Mouse (Mus musculus) liver, adult 2 months (tissue): Measurements from ENCODE around the gene Adamts17. TPM values are rescaled to one million over a fixed set of nuclear protein-coding genes. Genes with fewer than 3 reads are reported as not detected.

ENCODE experiments used
- DNase-seq: peaks from one replicate; pipeline ENCODE4 v3.0.0-alpha.2; 2011; ENCODE audit warnings: low read depth, low spot score; ENCODE audit errors: extremely low read depth
- H3K27ac ChIP-seq: fragments of 200-500 bp; replicated peaks from 2 replicates; pipeline ENCODE4 v1.5.1; 2012; ENCODE audit warnings: low read depth, mild to moderate bottlenecking, control low read depth, inconsistent platforms, low read length; ENCODE audit not compliant: insufficient read depth
- H3K27me3 ChIP-seq: fragments of 200-500 bp; 2 replicates; pipeline ENCODE4 v1.6.1; 2012; ENCODE audit warnings: mild to moderate bottlenecking, moderate library complexity, low read length, inconsistent platforms; ENCODE audit not compliant: control insufficient read depth, insufficient read depth
- H3K36me3 ChIP-seq: fragments of 200-500 bp; 2 replicates; pipeline ENCODE4 v1.6.1; 2012; ENCODE audit warnings: low read length, inconsistent platforms; ENCODE audit not compliant: control insufficient read depth, insufficient read depth
- H3K4me1 ChIP-seq: fragments of 200-500 bp; 2 replicates; pipeline ENCODE4 v1.6.1; 2011; ENCODE audit warnings: low read length; ENCODE audit not compliant: control insufficient read depth, insufficient read depth
- H3K4me3 ChIP-seq: fragments of 200-500 bp; 2 replicates; pipeline ENCODE4 v1.5.1; 2011; ENCODE audit warnings: low read depth, mild to moderate bottlenecking, control low read depth, low read length, moderate library complexity; ENCODE audit not compliant: insufficient read depth
- H3K79me2 ChIP-seq: fragments of 200-500 bp; 2 replicates; pipeline ENCODE4 v1.6.1; 2012; ENCODE audit warnings: inconsistent platforms, mild to moderate bottlenecking, low read length, moderate library complexity; ENCODE audit not compliant: control insufficient read depth, insufficient read depth
- H3K9ac ChIP-seq: fragments of 200-500 bp; 2 replicates; pipeline ENCODE4 v1.6.1; 2012; ENCODE audit warnings: low read depth, mild to moderate bottlenecking, control low read depth, inconsistent platforms, low read length
- CTCF ChIP-seq: fragments of 200-500 bp; IDR thresholded peaks from 2 replicates; pipeline ENCODE4 v1.5.1; 2011; ENCODE audit warnings: low read depth, low read length, control low read depth
- POLR2A ChIP-seq: fragments of 200-500 bp; IDR thresholded peaks from 2 replicates; pipeline ENCODE4 v1.6.1; 2011; ENCODE audit warnings: low read length, control low read depth; ENCODE audit not compliant: insufficient read depth; ENCODE audit errors: extremely low read depth
- WGBS: fragments of 180-500 bp; shearing (Covaris S2); methylation state at CpG from one replicate; pipeline ENCODE4 v1.1.7; 2018; 5-methylcytosine and 5-hydroxymethylcytosine counted together
- polyA plus RNA-seq: library from polyadenylated mRNA; depleted of rRNA; stranded (reverse); fragments of >200 nt; gene quantifications from 2 replicates; pipeline ENCODE4 v1.2.3, GENCODE M21; 2012
- total RNA-seq: library from RNA; depleted of rRNA; stranded (reverse); fragments of >200 nt; gene quantifications from 2 replicates; pipeline ENCODE4 v1.2.3, GENCODE M21; 2014

Gene Adamts17
- total and polyA plus RNA-seq, 2 experiments, result 0.09 to 0.17 TPM

DNA sequence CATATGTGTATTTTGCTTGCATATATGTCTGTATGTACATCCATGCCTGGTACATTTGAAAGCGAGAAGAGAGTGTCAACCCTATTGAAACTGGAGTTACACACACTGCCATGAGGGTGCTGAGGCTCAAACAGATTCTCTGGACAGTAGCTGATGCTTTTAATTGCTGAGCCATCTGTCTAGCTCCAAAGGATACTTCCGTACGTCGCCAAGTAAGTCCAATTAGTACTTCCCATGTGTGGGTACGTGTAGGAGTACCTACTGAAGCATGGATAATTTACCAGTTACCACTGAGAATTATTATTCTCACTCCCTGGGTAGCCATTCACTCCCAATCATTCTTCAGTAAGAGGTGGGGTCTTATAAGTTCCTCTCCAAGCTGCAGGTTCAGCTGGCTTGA is 19.7 kb downstream of the Adamts17 start:
- no peaks in the 10 kb centered on the region for H3K4me1 ChIP-seq
- no peaks in the 10 kb centered on the region for H3K36me3 ChIP-seq
- DNase-seq, result no peak
- no peaks in the 10 kb centered on the region for H3K79me2 ChIP-seq
- no peak overlapping the region for H3K4me3 ChIP-seq
- WGBS, result 90% methylated on average over 5 of the region's 5 CpGs
- H3K9ac ChIP-seq, result no peak overlapping the region
- no peak overlapping the region for H3K27ac ChIP-seq
- no peaks in the 10 kb centered on the region for H3K27me3 ChIP-seq
- TF ChIP-seq CTCF (no peak), POLR2A (no peak)

DNA sequence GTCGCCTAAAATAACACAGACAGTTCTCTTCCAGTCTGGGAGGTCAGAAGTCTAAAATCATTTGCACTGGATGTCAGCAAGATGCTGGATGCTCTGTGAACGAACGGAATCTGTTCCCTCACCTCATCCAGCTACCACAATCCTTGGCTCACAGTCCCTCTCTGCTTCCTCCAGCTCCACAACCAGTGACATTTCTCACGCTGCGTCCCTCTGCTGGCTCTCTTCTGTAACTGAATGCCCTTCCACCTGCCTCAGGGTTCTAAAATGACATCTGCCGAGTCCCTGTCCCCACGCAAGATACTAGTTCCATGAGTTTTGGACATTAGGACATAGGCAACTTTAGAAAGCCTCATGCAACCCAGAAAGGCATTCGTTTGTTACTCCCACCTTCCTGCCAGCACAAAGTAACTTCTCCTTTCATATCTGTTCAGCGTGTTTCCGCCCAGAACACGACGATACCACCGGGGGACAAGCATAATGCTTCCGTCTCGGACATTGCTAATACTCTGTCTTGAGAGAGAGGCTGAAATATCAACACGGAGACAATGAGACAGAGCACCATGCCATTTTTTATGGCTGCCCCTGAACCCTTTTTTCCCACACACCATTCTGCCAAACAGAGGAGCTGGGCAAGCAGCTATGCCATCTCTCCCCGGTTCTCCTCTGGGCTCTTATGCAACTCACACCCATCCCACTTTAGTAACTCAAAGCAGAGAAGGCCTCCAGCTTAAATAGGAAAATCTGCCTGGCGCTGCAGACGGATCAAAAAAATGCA is 27.6 kb downstream of the Adamts17 start:
- H3K9ac ChIP-seq, result no peak overlapping the region
- no peaks in the 10 kb centered on the region for H3K36me3 ChIP-seq
- WGBS, result 79% methylated on average over 19 of the region's 19 CpGs
- no peaks in the 10 kb centered on the region for H3K27me3 ChIP-seq
- H3K27ac ChIP-seq, result no peak overlapping the region
- H3K4me3 ChIP-seq, result no peak overlapping the region
- H3K79me2 ChIP-seq, result no peaks in the 10 kb centered on the region
- no peaks in the 10 kb centered on the region for H3K4me1 ChIP-seq
- DNase-seq, result no peak
- TF ChIP-seq POLR2A (no peak), CTCF (no peak)

DNA sequence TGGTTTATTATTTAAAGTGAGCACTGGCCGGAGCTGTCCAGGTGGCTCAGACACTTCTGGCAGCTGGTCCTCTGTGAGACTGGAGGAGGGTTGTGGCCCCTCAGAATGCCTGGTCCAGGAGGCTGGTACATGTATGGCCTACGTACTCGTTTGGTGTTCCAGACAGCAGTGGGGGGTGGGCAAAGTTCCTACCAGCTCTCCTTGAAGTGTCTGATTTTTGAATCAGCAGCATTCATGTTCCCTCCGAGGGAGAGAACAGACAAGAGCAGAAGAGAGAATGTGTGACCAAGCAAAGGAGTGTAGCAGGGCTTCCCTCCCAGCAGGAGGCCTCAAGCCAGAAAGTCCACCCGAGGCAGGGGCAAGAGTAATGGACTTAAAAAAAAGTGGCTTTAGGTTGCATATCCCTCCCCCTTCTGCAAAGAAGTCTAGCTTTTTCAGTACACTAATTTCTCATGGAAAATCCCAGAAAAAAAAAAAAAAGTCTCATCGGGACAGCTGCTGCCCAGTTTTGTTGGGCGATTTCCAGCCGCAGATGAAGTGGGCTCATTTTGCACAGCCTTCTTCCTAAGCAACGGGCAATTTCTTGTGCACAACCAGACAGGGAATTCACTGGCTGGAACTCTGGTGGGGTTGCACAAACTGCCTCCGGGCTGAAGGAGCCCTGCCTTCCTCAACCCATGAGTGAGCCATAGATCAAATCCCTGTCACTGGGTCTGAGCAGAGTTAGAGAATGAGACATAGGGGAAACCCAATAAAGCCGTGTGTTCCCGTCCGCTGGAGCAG is 28.4 kb downstream of the Adamts17 start:
- no peak for TF ChIP-seq POLR2A
- no peak for TF ChIP-seq CTCF
- no peaks in the 10 kb centered on the region for H3K36me3 ChIP-seq
- no peaks in the 10 kb centered on the region for H3K27me3 ChIP-seq
- H3K9ac ChIP-seq, result no peak overlapping the region
- 85% methylated on average over 13 of the region's 13 CpGs for WGBS
- H3K79me2 ChIP-seq, result no peaks in the 10 kb centered on the region
- DNase-seq, result no peak
- no peak overlapping the region for H3K4me3 ChIP-seq
- H3K4me1 ChIP-seq, result no peaks in the 10 kb centered on the region
- H3K27ac ChIP-seq, result no peak overlapping the region

DNA sequence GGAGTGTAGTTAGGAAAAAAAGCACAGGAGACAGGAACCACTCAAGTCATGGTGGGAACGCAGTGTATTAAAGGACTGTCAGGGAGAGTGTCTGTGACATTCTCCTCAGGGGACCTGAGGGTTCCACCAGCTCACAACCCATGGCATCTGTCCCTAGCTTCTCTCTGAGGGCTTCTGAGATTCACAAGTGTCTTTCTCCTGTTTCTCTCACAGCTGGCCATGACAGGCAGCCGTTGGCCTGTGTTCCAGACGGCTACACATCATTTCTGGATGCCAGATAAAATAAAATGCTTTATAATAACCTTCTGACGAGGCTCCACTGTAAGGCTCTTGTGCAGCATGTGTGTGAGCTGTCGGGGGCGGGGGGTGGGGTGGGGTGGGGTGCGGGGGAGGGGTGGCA is 32.0 kb downstream of the Adamts17 start:
- Histone ChIP-seq H3K4me1 (no peaks in the 10 kb centered on the region), H3K27ac (no peak overlapping the region), H3K27me3 (no peaks in the 10 kb centered on the region), H3K9ac (no peak overlapping the region), H3K79me2 (no peaks in the 10 kb centered on the region), H3K4me3 (no peak overlapping the region), H3K36me3 (no peaks in the 10 kb centered on the region)
- WGBS, result 74% methylated on average over 7 of the region's 7 CpGs
- DNase-seq, result no peak
- no peak for TF ChIP-seq CTCF

DNA sequence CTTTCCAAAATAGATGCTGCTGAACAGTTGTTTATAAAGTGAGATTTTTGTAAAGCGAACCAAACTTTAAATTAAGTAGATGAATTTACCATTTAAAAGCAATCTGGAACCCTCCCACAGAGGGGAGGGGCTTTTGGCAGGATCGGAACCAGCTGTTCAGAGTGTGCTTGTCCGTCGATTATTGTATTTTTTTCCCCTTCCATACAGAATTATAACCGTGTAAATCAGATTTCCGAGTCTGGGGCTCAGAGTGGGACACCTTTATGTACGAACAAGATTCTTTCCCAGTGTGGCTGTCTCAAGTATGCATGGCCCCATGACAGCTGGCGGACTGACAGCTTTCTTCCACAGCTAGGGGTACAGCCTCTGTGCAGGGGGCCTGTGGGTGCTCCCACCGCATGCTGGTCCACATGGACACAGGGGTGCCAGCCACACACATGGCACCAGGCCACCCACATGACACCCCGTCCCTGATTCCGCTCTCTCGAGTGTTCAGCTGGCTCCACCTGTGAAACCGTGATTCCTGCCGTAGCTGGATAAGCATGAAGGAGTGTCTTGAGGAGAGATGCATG is 32.5 kb downstream of the Adamts17 start:
- Histone ChIP-seq H3K36me3 (no peaks in the 10 kb centered on the region), H3K27me3 (no peaks in the 10 kb centered on the region), H3K4me3 (no peak overlapping the region), H3K79me2 (no peaks in the 10 kb centered on the region), H3K27ac (no peak overlapping the region), H3K9ac (no peak overlapping the region), H3K4me1 (no peaks in the 10 kb centered on the region)
- no peak for DNase-seq
- 90% methylated on average over 14 of the region's 14 CpGs for WGBS
- TF ChIP-seq CTCF, result no peak
- no peak for TF ChIP-seq POLR2A
